Mouse (Mus musculus) midbrain, postnatal 0 days (tissue): Measurements from ENCODE around the gene Slc24a3. TPM values are rescaled to one million over a fixed set of nuclear protein-coding genes. Genes with fewer than 3 reads are reported as not detected.

Source experiments
- ATAC-seq: fragments of 200-750 bp; cut with Nextera tagmentation; 2 replicates; pipeline ENCODE4 v1.8.0; 2017; ENCODE audit warnings: moderate number of reproducible peaks, mild to moderate bottlenecking, moderate TSS enrichment, moderate library complexity; ENCODE audit not compliant: low FRiP score
- DNase-seq: peaks from one replicate; pipeline ENCODE4 v3.0.0-alpha.2; 2015; ENCODE audit warnings: low spot score
- H3K27ac ChIP-seq: fragments of 300-500 bp; sonication (generic); 2 replicates; pipeline ENCODE4 v1.5.1; 2014; ENCODE audit warnings: low read depth, mild to moderate bottlenecking, low read length, mixed read lengths
- H3K27me3 ChIP-seq: fragments of 300-500 bp; sonication (generic); 2 replicates; pipeline ENCODE4 v1.6.1; 2014; ENCODE audit warnings: low read length, control low read depth, mixed read lengths; ENCODE audit not compliant: insufficient read depth
- H3K36me3 ChIP-seq: fragments of 300-500 bp; sonication (generic); 2 replicates; pipeline ENCODE4 v1.6.1; 2014; ENCODE audit warnings: low read length, control low read depth, mixed read lengths; ENCODE audit not compliant: insufficient read depth
- H3K4me1 ChIP-seq: fragments of 300-500 bp; sonication (generic); 2 replicates; pipeline ENCODE4 v1.6.1; 2014; ENCODE audit warnings: mild to moderate bottlenecking, control low read depth, antibody characterized with exemption, low read length, mixed read lengths; ENCODE audit not compliant: insufficient read depth
- H3K4me2 ChIP-seq: fragments of 300-500 bp; sonication (generic); 2 replicates; pipeline ENCODE4 v1.6.1; 2014; ENCODE audit warnings: low read depth, mild to moderate bottlenecking, low read length, mixed read lengths; ENCODE audit not compliant: poor library complexity, severe bottlenecking
- H3K4me3 ChIP-seq: fragments of 300-500 bp; sonication (generic); 2 replicates; pipeline ENCODE4 v1.5.1; 2014; ENCODE audit warnings: low read depth, mild to moderate bottlenecking, low read length, moderate library complexity
- H3K9ac ChIP-seq: fragments of 300-500 bp; sonication (generic); replicated peaks from 2 replicates; pipeline ENCODE4 v1.6.1; 2014; ENCODE audit warnings: mild to moderate bottlenecking, low read length, moderate library complexity, mixed read lengths; ENCODE audit not compliant: poor library complexity, severe bottlenecking
- H3K9me3 ChIP-seq: fragments of 300-500 bp; sonication (generic); 2 replicates; pipeline ENCODE4 v1.6.1; 2016; ENCODE audit warnings: low read length, control low read depth
- CTCF ChIP-seq: IDR thresholded peaks from 2 replicates; pipeline ENCODE4 v1.5.1; 2016; ENCODE audit warnings: antibody characterized with exemption, mild to moderate bottlenecking
- WGBS: fragments of 180-500 bp; shearing (Covaris S2); extraction: QIAGEN DNeasy Blood & Tissue Kit; methylation state at CpG from one replicate; pipeline ENCODE4 v1.1.7; 2014; 5-methylcytosine and 5-hydroxymethylcytosine counted together
- polyA plus RNA-seq: library from polyadenylated mRNA; unstranded; fragments of >200 nt; fragmentation: Nextera tagmentation; extraction: Ambion mirVana; gene quantifications from 2 replicates; pipeline ENCODE4 v1.2.1, GENCODE M21; 2015
- total RNA-seq: library from RNA; depleted of rRNA; stranded (reverse); fragments of >200 nt; gene quantifications from 2 replicates; pipeline ENCODE4 v1.2.3, GENCODE M21; 2014

Gene Slc24a3
- total and polyA plus RNA-seq, 2 experiments from 2014 or later, result 34.5 to 65.7 TPM

GRCm38 (mm10) chr2:145292816-145293215, 125.3 kb downstream of the Slc24a3 start:
- no peak for TF ChIP-seq CTCF
- 10% methylated on average over 1 of the region's 1 CpGs for WGBS
- no peaks in the 10 kb centered on the region for H3K9me3 ChIP-seq
- H3K27ac ChIP-seq, result no peak overlapping the region
- no peaks in the 10 kb centered on the region for H3K36me3 ChIP-seq
- no peaks in the 10 kb centered on the region for H3K27me3 ChIP-seq
- H3K9ac ChIP-seq, result no peak overlapping the region
- H3K4me3 ChIP-seq, result no peak overlapping the region
- ATAC-seq (no peak), DNase-seq (peak; percentile 19)
- no peaks in the 10 kb centered on the region for H3K4me1 ChIP-seq
- no peak overlapping the region for H3K4me2 ChIP-seq

- Histone ChIP-seq H3K4me2 (no peak overlapping the region), H3K27ac (no peak overlapping the region), H3K4me3 (no peak overlapping the region), H3K27me3 (no peaks in the 10 kb centered on the region), H3K9me3 (no peaks in the 10 kb centered on the region), H3K36me3 (no peaks in the 10 kb centered on the region), H3K9ac (no peak overlapping the region), H3K4me1 (no peaks in the 10 kb centered on the region)
- no peak for DNase-seq
- WGBS, result 80% methylated on average over 1 of the region's 1 CpGs
- TF ChIP-seq CTCF, result no peak
- ATAC-seq, result no peak
These were observed 129.4 kb downstream of the Slc24a3 start for GRCm38 (mm10) chr2:145296906-145297305.

GRCm38 (mm10) chr2:145299914-145300699, 132.6 kb downstream of the Slc24a3 start:
- H3K36me3 ChIP-seq, result no peaks in the 10 kb centered on the region
- H3K4me1 ChIP-seq, result no peaks in the 10 kb centered on the region
- no peak overlapping the region for H3K4me3 ChIP-seq
- WGBS, result 84% methylated on average over 5 of the region's 5 CpGs
- no peaks in the 10 kb centered on the region for H3K9me3 ChIP-seq
- no peak overlapping the region for H3K4me2 ChIP-seq
- TF ChIP-seq CTCF, result no peak
- no peaks in the 10 kb centered on the region for H3K27me3 ChIP-seq
- ATAC-seq, result no peak
- no peak overlapping the region for H3K9ac ChIP-seq
- H3K27ac ChIP-seq, result no peak overlapping the region
- no peak for DNase-seq

- no peak overlapping the region for H3K9ac ChIP-seq
- no peak overlapping the region for H3K4me2 ChIP-seq
- H3K4me3 ChIP-seq, result no peak overlapping the region
- H3K27me3 ChIP-seq, result no peaks in the 10 kb centered on the region
- H3K9me3 ChIP-seq, result no peaks in the 10 kb centered on the region
- H3K4me1 ChIP-seq, result no peaks in the 10 kb centered on the region
- TF ChIP-seq CTCF, result no peak
- 73% methylated on average over 2 of the region's 2 CpGs for WGBS
- no peak overlapping the region for H3K27ac ChIP-seq
- no peaks in the 10 kb centered on the region for H3K36me3 ChIP-seq
- DNase-seq (no peak), ATAC-seq (no peak)
These were observed 139.8 kb downstream of the Slc24a3 start for GRCm38 (mm10) chr2:145307231-145307883.

- Histone ChIP-seq H3K4me3 (no peak overlapping the region), H3K4me2 (no peak overlapping the region), H3K9me3 (0 out of 2 replicates have a peak, but pooled peaks cover 3% of the 10 kb centered on the region), H3K4me1 (no peaks in the 10 kb centered on the region), H3K9ac (no peak overlapping the region), H3K36me3 (no peaks in the 10 kb centered on the region), H3K27me3 (no peaks in the 10 kb centered on the region), H3K27ac (no peak overlapping the region)
- DNase-seq (no peak), ATAC-seq (no peak)
- WGBS, result 55% methylated on average over 2 of the region's 2 CpGs
- TF ChIP-seq CTCF, result no peak
These were observed 151.4 kb downstream of the Slc24a3 start for GRCm38 (mm10) chr2:145318916-145319315.

- Histone ChIP-seq H3K27me3 (no peaks in the 10 kb centered on the region), H3K4me2 (no peak overlapping the region), H3K36me3 (no peaks in the 10 kb centered on the region), H3K27ac (no peak overlapping the region), H3K9me3 (0 out of 2 replicates have a peak, but pooled peaks cover 5% of the 10 kb centered on the region), H3K4me3 (no peak overlapping the region), H3K4me1 (no peaks in the 10 kb centered on the region), H3K9ac (no peak overlapping the region)
- ATAC-seq, result no peak
- no peak for DNase-seq
- TF ChIP-seq CTCF, result no peak
- 96% methylated on average over 3 of the region's 3 CpGs for WGBS
These were observed 153.7 kb downstream of the Slc24a3 start for GRCm38 (mm10) chr2:145321287-145321686.
